Mouse (Mus musculus) heart, postnatal 0 days (tissue): ENCODE data around the gene Rab33b.

ENCODE experiments used
- CTCF ChIP-seq: IDR thresholded peaks from 2 replicates; pipeline ENCODE4 v1.5.1; 2016; ENCODE audit warnings: antibody characterized with exemption, control low read depth, low read depth
- EP300 ChIP-seq: IDR thresholded peaks from 2 replicates; pipeline ENCODE4 v1.6.1; 2016; ENCODE audit warnings: antibody characterized with exemption, low read depth

GRCm38 (mm10) chr3:51486491-51487195 lies 2.9 kb downstream of the Rab33b start:
- TF ChIP-seq EP300 (no peak), CTCF (no peak)
